Mouse (Mus musculus) liver, adult (tissue): Measurements from ENCODE around the gene Bicd2.

Source experiments
- GATA4 ChIP-seq: IDR thresholded peaks from 2 replicates; pipeline ENCODE4 v1.6.1; 2014; ENCODE audit warnings: mild to moderate bottlenecking, low read length; ENCODE audit not compliant: insufficient replicate concordance

Bicd2 gene

GRCm38 (mm10) chr13:49348522-49348921, 7.1 kb downstream of the Bicd2 start:
- no peak for TF ChIP-seq GATA4

GRCm38 (mm10) chr13:49349335-49349734, 8.0 kb downstream of the Bicd2 start:
- no peak for TF ChIP-seq GATA4

GRCm38 (mm10) chr13:49349836-49350505, 8.6 kb downstream of the Bicd2 start:
- no peak for TF ChIP-seq GATA4

- no peak for TF ChIP-seq GATA4
Measured at GRCm38 (mm10) chr13:49352581-49353159, 11.3 kb downstream of the Bicd2 start.

GRCm38 (mm10) chr13:49353422-49353821, 12.0 kb downstream of the Bicd2 start:
- no peak for TF ChIP-seq GATA4

GRCm38 (mm10) chr13:49353991-49354507, 12.7 kb downstream of the Bicd2 start:
- TF ChIP-seq GATA4 = no peak

- no peak for TF ChIP-seq GATA4
Measured at GRCm38 (mm10) chr13:49355461-49356061, 14.2 kb downstream of the Bicd2 start.

GRCm38 (mm10) chr13:49356090-49356489, 14.7 kb downstream of the Bicd2 start:
- no peak for TF ChIP-seq GATA4

- no peak for TF ChIP-seq GATA4
Measured at GRCm38 (mm10) chr13:49357367-49358026, 16.1 kb downstream of the Bicd2 start.

DNA sequence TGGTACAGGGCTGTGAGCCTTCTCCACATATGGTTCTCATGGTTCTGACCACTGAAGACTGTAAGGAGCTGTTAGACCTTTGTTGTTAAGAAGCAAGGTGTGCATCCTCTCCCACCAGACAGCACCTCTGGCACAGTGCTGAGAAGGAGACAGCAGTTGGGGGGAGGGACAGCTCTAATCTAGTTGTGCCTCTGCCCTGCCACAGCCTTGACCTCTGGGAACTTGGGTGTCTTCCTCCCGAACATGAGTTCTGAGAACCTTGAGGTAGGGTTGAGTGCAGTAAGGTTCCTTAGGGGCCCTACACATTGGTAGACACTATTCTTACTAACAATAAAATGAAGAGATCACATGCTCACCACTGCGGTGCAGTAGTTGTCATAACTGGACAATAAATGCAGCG, 16.8 kb downstream of the Bicd2 start:
- no peak for TF ChIP-seq GATA4

DNA sequence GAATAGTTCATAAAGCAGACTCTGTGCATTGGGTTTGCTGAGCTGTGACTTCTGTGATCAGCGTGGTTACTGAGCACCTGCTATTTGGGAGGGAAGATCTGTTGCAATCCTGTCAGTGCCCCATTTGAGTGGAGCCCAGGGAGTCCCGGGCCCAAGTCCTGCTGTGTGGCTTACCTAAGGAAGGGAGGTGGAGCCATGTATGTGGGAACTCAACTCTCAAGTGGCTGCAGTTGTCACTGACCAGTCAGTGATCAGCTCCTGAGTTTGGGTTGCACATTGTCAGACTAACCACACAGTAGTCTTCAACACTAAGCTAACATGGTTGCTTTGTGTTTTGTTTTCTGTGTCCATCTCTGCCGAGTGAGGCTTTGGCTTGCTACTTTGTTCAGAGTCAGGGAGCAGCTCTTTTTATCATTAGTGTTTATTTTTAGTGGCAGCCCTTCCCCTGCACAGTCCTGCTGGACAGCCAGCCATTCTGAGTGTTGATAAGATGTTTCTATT, 19.6 kb downstream of the Bicd2 start:
- peak; percentile 86; the same call in 1 of the 2 replicates for TF ChIP-seq GATA4

DNA sequence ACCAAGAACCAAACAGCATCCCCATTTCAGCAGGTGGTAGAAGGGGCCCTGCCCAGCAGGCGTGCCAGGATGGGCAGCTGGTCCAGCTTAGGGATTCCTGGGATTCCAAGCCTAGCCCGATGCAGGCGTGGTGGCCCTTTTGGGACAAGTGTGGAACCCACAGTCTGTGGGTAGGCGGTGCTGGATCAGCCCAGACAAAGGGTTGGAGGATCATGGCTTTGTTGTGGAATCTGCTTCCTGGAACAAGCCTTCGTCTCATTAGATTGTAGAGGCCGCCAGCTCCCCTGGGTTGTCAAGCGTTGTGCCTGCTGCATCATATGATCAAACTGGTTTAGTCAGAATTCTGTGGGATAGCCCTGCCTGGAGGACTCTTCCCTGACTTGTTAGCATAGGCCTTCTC, 21.0 kb downstream of the Bicd2 start:
- TF ChIP-seq GATA4 = no peak

GRCm38 (mm10) chr13:49362804-49363203, 21.4 kb downstream of the Bicd2 start:
- no peak for TF ChIP-seq GATA4

DNA sequence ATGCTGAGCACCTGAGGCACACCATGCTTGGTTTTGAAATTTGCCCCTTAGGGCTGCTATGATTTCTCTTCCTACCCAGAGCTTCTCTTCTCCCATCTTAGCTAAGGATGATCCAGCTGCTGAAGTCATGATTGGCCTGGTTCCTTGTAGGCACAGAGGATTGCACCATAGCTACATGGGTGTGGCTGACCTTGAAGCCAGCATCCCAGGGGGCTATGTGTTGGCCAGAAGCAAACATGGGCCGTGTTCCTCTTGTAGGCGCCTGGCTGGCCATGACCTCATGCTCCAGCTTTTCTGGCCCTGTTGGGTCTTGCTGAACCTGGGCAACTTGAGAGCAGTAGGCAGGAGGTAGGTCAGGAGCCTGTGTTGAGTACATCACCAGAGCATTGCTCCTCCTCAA, 23.3 kb downstream of the Bicd2 start:
- TF ChIP-seq GATA4 = no peak

- TF ChIP-seq GATA4 = no peak
Measured at GRCm38 (mm10) chr13:49367657-49368440, 26.5 kb downstream of the Bicd2 start.
